Mouse (Mus musculus): ENCODE results near the gene Mphosph9. TPM values are rescaled to one million over a fixed set of nuclear protein-coding genes. Genes with fewer than 3 reads are reported as not detected.
"Not testable (repeated sequence)": the region's sequence is repeated elsewhere in the genome, so short reads cannot be mapped to it uniquely, and the experiment has no call there.

The Mphosph9 gene
- 7.1 and 10.3 TPM in 2 replicates for polyA plus RNA-seq (2011; ENCODE audit: insufficient read depth, insufficient read length, low replicate concordance, missing spikeins)

DNA sequence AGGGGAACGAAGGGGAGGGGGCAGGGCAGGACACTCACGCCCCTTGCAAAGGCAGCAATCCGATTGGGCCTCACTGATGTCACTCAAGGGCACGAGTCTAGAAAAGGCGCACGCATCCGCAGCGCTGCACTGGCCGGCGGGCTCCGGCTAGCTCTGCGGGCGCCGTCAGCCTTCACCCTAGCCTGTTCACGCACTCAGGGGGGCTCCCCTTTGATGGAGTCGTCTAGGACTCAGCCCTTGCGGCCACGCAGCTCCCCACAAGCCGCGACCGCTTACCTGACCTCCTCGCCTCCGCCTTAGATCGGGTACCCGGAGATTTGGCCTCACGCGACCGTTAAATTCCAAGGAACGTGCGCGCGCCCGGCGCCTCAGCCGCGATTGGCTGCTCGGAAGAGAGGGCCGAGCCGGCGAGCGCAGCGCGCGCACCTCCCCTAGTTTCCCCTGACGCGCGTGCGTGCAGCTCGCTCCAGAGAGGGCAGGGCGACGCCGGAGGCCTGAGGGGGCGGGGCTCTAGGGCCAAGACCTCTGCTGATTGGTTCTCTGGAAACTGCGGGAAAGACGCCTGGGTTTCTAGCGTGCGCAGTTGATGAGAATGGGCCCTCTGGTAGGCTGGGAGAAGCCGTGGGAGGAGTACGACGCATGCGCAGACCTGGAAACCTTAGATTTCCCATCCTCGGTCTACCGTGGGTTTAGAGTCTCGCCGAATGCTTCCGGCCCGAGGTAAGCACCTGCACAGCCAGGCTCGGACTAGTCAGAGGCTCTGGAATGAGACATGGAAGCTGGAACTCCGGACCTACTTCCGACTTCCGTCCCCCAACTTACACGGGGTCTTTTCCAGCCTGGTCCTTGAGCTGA is at the start of gene Mphosph9, which contains the start of gene 2810006K23Rik:
Mphosph9 (minus strand) TSS at position 463 of the 855 bp plus-strand sequence.
2810006K23Rik (plus strand) TSS at position 580 of the 855 bp plus-strand sequence.
- peak within 1 kb of the TSS; percentile 95 for H3K4me3 ChIP-seq (replicated peaks; ENCODE audit: control insufficient read depth, low read depth, low read length)
- TF ChIP-seq POLR2A (IDR thresholded peaks at IDR 0.05; ENCODE audit: borderline replicate concordance, control insufficient read depth, low read depth, low read length) (peak; percentile 99), CTCF (IDR thresholded peaks at IDR 0.05; ENCODE audit: control insufficient read depth, insufficient read depth, low read length) (0 out of 2 replicates have a peak, but pooled peaks have one; percentile 1)
- peaks cover 3% of the 10 kb centered on the region; the same call in 1 of the 2 replicates for H3K4me1 ChIP-seq (ENCODE audit: control insufficient read depth, insufficient read depth, low read length)
- under 1% methylated on average over 72 of the region's 72 CpGs for WGBS
- peak within 1 kb of the TSS; percentile 95 for H3K27ac ChIP-seq (ENCODE audit: control insufficient read depth, insufficient read depth, low read depth, low read length, poor library complexity)

DNA sequence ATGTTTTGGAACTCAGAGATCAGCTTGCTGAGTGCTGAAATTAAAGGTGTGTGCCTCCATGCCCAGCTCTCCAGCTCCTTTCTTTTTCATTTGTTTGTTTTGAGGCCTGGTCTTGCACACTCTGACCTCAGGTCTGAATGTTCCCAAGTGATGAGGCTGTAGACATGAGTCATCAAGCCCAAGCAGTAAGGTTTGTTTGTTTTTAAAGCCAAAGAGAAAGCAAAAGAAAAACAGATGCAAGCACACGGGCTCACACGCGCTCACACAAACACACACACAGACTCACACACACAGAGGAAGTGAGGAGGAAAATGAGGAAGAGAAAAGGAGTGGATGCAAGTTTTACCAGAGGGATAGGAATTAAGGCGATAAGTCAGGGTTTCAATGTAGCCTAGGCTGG is 49.4 kb upstream of the Mphosph9 start:
- no peak for TF ChIP-seq CTCF (IDR thresholded peaks at IDR 0.05; ENCODE audit: control insufficient read depth, insufficient read depth, low read length)
- TF ChIP-seq POLR2A (IDR thresholded peaks at IDR 0.05; ENCODE audit: borderline replicate concordance, control insufficient read depth, low read depth, low read length), result no peak
- no peak overlapping the region for H3K4me3 ChIP-seq (replicated peaks; ENCODE audit: control insufficient read depth, low read depth, low read length)
- H3K27ac ChIP-seq (ENCODE audit: control insufficient read depth, insufficient read depth, low read depth, low read length, poor library complexity), result no peak overlapping the region
- WGBS, result 75% methylated on average over 4 of the region's 4 CpGs
- no peaks in the 10 kb centered on the region for H3K4me1 ChIP-seq (ENCODE audit: control insufficient read depth, insufficient read depth, low read length)

DNA sequence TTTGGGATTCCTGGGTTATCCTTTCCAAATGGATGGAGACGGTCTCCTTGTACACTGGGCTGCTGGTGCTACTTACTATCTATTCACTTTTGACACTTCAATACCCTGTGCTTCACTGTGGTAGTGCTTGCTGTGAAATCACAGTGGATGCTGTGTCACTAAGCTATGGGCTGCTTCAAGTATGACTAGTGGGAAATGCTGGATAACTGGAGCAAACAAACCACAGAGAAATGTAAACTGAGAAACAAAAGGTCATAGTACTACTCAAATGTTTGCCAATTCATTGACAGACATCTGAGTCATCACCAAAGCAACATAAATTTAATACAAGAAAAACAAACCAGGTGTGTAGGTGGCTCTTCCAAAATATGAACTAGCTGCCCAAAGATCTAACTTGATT is 48.6 kb upstream of the Mphosph9 start:
- no peaks in the 10 kb centered on the region for H3K4me1 ChIP-seq (ENCODE audit: control insufficient read depth, insufficient read depth, low read length)
- H3K27ac ChIP-seq (ENCODE audit: control insufficient read depth, insufficient read depth, low read depth, low read length, poor library complexity), result no peak overlapping the region
- H3K4me3 ChIP-seq (replicated peaks; ENCODE audit: control insufficient read depth, low read depth, low read length), result no peak overlapping the region
- 94% methylated on average over 1 of the region's 1 CpGs for WGBS
- TF ChIP-seq POLR2A (IDR thresholded peaks at IDR 0.05; ENCODE audit: borderline replicate concordance, control insufficient read depth, low read depth, low read length), result no peak
- no peak for TF ChIP-seq CTCF (IDR thresholded peaks at IDR 0.05; ENCODE audit: control insufficient read depth, insufficient read depth, low read length)

DNA sequence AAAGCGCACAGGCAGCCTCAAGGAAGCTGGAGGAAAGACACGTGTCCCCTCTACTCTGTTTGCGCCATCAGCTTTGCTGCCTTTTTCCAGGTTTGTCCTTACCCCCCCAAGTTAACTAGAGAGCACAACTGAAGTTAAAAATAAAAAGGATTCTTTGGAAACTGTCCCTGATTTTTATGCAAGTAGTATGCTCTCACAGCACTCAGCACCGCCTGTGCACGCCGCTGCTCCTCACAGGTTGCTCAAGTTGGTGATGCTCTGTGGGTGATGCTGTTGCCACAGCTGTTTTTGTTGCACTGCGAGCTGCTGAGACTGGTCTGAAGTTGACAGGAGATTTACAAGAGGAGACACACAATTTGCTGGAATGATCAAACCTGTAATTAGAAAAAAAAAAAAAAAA is 46.5 kb upstream of the Mphosph9 start:
- Histone ChIP-seq H3K4me3 (replicated peaks; ENCODE audit: control insufficient read depth, low read depth, low read length) (no peak overlapping the region), H3K27ac (ENCODE audit: control insufficient read depth, insufficient read depth, low read depth, low read length, poor library complexity) (no peak overlapping the region), H3K4me1 (ENCODE audit: control insufficient read depth, insufficient read depth, low read length) (no peaks in the 10 kb centered on the region; the same call in none of the 2 replicates)
- TF ChIP-seq CTCF (IDR thresholded peaks at IDR 0.05; ENCODE audit: control insufficient read depth, insufficient read depth, low read length), result no peak
- TF ChIP-seq POLR2A (IDR thresholded peaks at IDR 0.05; ENCODE audit: borderline replicate concordance, control insufficient read depth, low read depth, low read length), result no peak
- WGBS, result 94% methylated on average over 7 of the region's 7 CpGs

DNA sequence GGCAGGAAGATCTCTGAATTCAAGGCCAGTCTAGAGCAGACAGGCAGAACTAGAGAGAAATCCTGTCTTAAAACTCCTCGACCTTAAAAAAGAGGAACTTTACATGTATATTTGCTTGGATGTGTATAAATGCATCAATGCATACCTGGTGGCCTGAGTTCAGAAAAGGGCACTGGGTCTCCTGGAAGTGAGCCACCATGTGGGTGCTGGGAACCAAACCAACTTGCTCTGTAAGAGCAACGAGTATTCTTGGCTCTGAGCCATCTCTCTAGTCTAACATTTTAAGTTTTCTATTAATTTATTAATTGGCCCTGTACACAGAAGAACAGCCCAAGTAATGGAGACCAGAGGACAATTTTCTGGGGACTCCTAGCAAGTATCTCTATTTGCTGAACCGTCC is 38.9 kb upstream of the Mphosph9 start:
- H3K27ac ChIP-seq (ENCODE audit: control insufficient read depth, insufficient read depth, low read depth, low read length, poor library complexity), result no peak overlapping the region
- WGBS, result 28% methylated on average over 3 of the region's 3 CpGs
- TF ChIP-seq CTCF (IDR thresholded peaks at IDR 0.05; ENCODE audit: control insufficient read depth, insufficient read depth, low read length) (no peak), POLR2A (IDR thresholded peaks at IDR 0.05; ENCODE audit: borderline replicate concordance, control insufficient read depth, low read depth, low read length) (no peak)
- H3K4me3 ChIP-seq (replicated peaks; ENCODE audit: control insufficient read depth, low read depth, low read length), result no peak overlapping the region
- no peaks in the 10 kb centered on the region; the same call in none of the 2 replicates for H3K4me1 ChIP-seq (ENCODE audit: control insufficient read depth, insufficient read depth, low read length)

DNA sequence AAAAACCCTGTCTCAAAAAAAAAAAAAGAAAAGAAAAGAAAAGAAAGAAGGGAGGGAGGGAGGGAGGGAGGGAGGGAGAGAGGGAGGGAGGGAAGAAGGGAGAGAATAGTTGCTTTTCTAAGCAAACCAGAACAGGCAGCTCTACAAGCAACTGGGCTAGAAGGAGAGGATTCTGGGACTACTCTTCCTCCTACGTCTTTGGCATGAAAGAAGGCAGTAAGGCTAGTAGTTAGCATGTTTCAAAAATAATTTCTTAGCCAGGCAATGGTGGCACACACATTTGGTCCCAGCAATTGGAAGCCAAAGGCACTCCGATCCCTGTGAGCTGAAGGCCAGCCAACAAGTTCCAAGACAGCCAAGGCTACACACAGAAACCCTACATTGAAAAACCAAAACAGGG is 38.0 kb upstream of the Mphosph9 start:
- 89% methylated on average over 2 of the region's 2 CpGs for WGBS
- Histone ChIP-seq H3K4me1 (ENCODE audit: control insufficient read depth, insufficient read depth, low read length) (no peaks in the 10 kb centered on the region; the same call in none of the 2 replicates), H3K4me3 (replicated peaks; ENCODE audit: control insufficient read depth, low read depth, low read length) (no peak overlapping the region), H3K27ac (ENCODE audit: control insufficient read depth, insufficient read depth, low read depth, low read length, poor library complexity) (no peak overlapping the region)
- TF ChIP-seq CTCF (IDR thresholded peaks at IDR 0.05; ENCODE audit: control insufficient read depth, insufficient read depth, low read length), result no peak
- TF ChIP-seq POLR2A (IDR thresholded peaks at IDR 0.05; ENCODE audit: borderline replicate concordance, control insufficient read depth, low read depth, low read length), result no peak

DNA sequence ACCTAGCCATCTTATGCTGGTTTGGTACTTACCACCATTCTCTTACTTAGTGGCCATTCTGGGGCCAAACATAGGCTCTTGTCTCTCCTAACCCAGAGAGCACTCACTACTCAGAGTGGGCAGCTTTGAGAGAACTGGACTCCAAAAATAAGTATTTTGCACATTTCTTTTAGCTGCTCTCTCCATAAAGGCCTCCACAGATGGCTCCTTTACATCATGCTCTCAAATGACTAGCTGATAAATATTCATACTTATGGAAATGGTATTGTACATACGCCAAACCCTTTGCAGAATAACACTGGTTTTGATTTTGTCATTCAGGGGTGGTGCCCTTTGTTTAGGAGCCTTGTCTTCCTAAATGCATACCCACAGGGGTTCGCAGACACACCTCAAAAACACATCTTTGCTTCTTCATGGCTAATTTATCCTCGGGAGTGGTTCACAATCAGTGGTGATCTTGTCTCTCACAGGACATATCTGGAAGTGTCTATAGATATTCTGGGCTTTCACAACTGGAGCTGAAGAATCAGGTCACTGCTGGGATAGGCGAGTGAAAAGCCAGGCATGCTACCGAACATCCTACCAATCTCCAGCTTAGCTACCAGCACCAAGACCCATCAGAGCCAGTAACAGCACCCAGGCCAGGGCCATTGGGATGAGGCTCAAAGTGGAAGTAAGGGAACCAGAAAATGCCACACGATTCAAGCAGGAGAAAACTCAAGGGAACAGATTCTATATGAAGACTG is 36.6 kb upstream of the Mphosph9 start:
- 83% methylated on average over 6 of the region's 6 CpGs for WGBS
- H3K4me1 ChIP-seq (ENCODE audit: control insufficient read depth, insufficient read depth, low read length), result no peaks in the 10 kb centered on the region; the same call in 1 of the 2 replicates

DNA sequence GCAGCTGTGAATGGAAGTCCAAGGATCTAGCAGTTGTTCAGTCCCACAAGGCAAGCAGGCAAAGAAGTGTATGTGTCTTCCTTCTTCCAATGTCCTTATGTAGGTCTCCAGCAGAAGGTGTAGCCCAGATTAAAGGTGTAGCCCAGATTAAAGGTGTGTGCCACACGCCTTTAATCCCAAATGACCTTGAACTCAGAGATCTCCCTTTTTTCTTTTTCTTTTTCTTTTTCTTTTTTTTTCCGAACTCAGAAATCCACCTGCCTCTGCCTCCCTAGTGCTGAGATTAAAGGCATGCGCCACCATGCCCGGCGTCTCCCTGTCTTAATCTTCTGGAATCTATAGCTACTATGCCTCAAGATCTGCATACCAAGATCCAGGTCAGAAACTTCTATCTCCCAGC is 35.2 kb upstream of the Mphosph9 start, which contains the start of gene Cdk2ap1:
Cdk2ap1 (minus strand) TSS at position 101 of the 400 bp plus-strand sequence.
- not testable (repeated sequence) for H3K4me1 ChIP-seq (ENCODE audit: control insufficient read depth, insufficient read depth, low read length); H3K27ac ChIP-seq (ENCODE audit: control insufficient read depth, insufficient read depth, low read depth, low read length, poor library complexity); H3K4me3 ChIP-seq (replicated peaks; ENCODE audit: control insufficient read depth, low read depth, low read length)
- 86% methylated on average over 5 of the region's 5 CpGs for WGBS

More for the DNA sequence above, 36.6 kb upstream of the Mphosph9 start:
- Histone ChIP-seq H3K27ac (ENCODE audit: control insufficient read depth, insufficient read depth, low read depth, low read length, poor library complexity) (no peak overlapping the region), H3K4me3 (replicated peaks; ENCODE audit: control insufficient read depth, low read depth, low read length) (no peak overlapping the region)
- TF ChIP-seq CTCF (IDR thresholded peaks at IDR 0.05; ENCODE audit: control insufficient read depth, insufficient read depth, low read length) (no peak), POLR2A (IDR thresholded peaks at IDR 0.05; ENCODE audit: borderline replicate concordance, control insufficient read depth, low read depth, low read length) (no peak)

Measured in bone marrow, adult 2 months (tissue).